Mouse (Mus musculus) myocyte (in vitro differentiated cells): ENCODE results near the gene Rwdd2b.

Experiments used
- E2F4 ChIP-seq: IDR thresholded peaks from one replicate; pipeline ENCODE4 v1.6.1; 2011; ENCODE audit warnings: mild to moderate bottlenecking, control low read depth, moderate library complexity; ENCODE audit not compliant: insufficient read depth
- MAX ChIP-seq: IDR thresholded peaks from one replicate; pipeline ENCODE4 v1.6.1; 2011; ENCODE audit warnings: low read depth, mild to moderate bottlenecking, control low read depth
- MYOD1 ChIP-seq, 3 experiments: IDR thresholded peaks; one replicate each; pipeline ENCODE4 v1.6.1; 2011; ENCODE audit warnings: control low read depth in 2 of 3, low read depth in 2 of 3, mild to moderate bottlenecking in 2 of 3, moderate library complexity in 1 of 3; ENCODE audit not compliant: insufficient read length in 2 of 3, control insufficient read depth in 1 of 3
- POLR2A ChIP-seq: IDR thresholded peaks from one replicate; pipeline ENCODE4 v1.6.1; 2011; ENCODE audit warnings: low read depth, mild to moderate bottlenecking, control low read depth, moderate library complexity; ENCODE audit not compliant: insufficient read length
- POLR2AphosphoS2 ChIP-seq: IDR thresholded peaks from one replicate; pipeline ENCODE4 v1.6.1; 2011; ENCODE audit warnings: low read depth, control low read depth; ENCODE audit not compliant: insufficient read length
- REST ChIP-seq: IDR thresholded peaks from one replicate; pipeline ENCODE4 v1.6.1; 2011; ENCODE audit warnings: mild to moderate bottlenecking, control low read depth, moderate library complexity; ENCODE audit not compliant: insufficient read depth, insufficient read length
- TCF12 ChIP-seq: IDR thresholded peaks from one replicate; pipeline ENCODE4 v1.6.1; 2011; ENCODE audit warnings: mild to moderate bottlenecking, control low read depth; ENCODE audit not compliant: poor library complexity, insufficient read depth, severe bottlenecking
- USF1 ChIP-seq: IDR thresholded peaks from one replicate; pipeline ENCODE4 v1.6.1; 2011; ENCODE audit warnings: low read depth, mild to moderate bottlenecking, control low read depth, moderate library complexity

GRCm38 (mm10) chr16:87434946-87435345 is 5.4 kb downstream of the Rwdd2b start:
- TF ChIP-seq MAX (no peak), POLR2A (no peak), POLR2AphosphoS2 (no peak), REST (no peak), TCF12 (no peak), MYOD1 (IDR thresholded peaks at IDR 0.05; ENCODE audit: control insufficient read depth in 1 of 3, insufficient read length in 2 of 3, low read depth in 2 of 3) (no peak), E2F4 (no peak), USF1 (no peak)
